Mouse (Mus musculus): ENCODE measurements at regions not wholly inside any gene's neighbourhood (a gene's known extent, or its start where the extent isn't known, plus 50 kb on each side); places are given as distances from the start of the nearest gene placed in this dataset.

- ATAC-seq (ENCODE audit: low TSS enrichment), result no peak
Observed at GRCm38 (mm10) chr9:74650036-74650435, 211.7 kb upstream of the Onecut1 start.

- no peak for ATAC-seq (ENCODE audit: low TSS enrichment)
Observed at GRCm38 (mm10) chr9:74655956-74656355, 205.8 kb upstream of the Onecut1 start.

GRCm38 (mm10) chr9:74656392-74656791 lies 205.3 kb upstream of the Onecut1 start:
- ATAC-seq (ENCODE audit: low TSS enrichment), result no peak

GRCm38 (mm10) chr9:74671356-74671952 lies 190.3 kb upstream of the Onecut1 start:
- ATAC-seq (ENCODE audit: low TSS enrichment), result no peak

- no peak for ATAC-seq (ENCODE audit: low TSS enrichment)
Observed at GRCm38 (mm10) chr9:74672261-74672660, 189.5 kb upstream of the Onecut1 start.

GRCm38 (mm10) chr9:74698229-74698628 lies 163.5 kb upstream of the Onecut1 start:
- ATAC-seq (ENCODE audit: low TSS enrichment), result no peak

GRCm38 (mm10) chr9:74705698-74706097 lies 156.0 kb upstream of the Onecut1 start:
- no peak for ATAC-seq (ENCODE audit: low TSS enrichment)

GRCm38 (mm10) chr9:74707608-74708007 lies 154.1 kb upstream of the Onecut1 start:
- no peak for ATAC-seq (ENCODE audit: low TSS enrichment)

- ATAC-seq (ENCODE audit: low TSS enrichment), result no peak
Observed at GRCm38 (mm10) chr9:74711698-74712097, 150.0 kb upstream of the Onecut1 start.

- ATAC-seq (ENCODE audit: low TSS enrichment), result no peak
Observed at GRCm38 (mm10) chr9:74732451-74732850, 129.3 kb upstream of the Onecut1 start.

- ATAC-seq (ENCODE audit: low TSS enrichment), result no peak
Observed at GRCm38 (mm10) chr9:74741949-74742348, 119.8 kb upstream of the Onecut1 start.

- ATAC-seq (ENCODE audit: low TSS enrichment), result no peak
Observed at GRCm38 (mm10) chr9:74747886-74748285, 113.8 kb upstream of the Onecut1 start.

- no peak for ATAC-seq (ENCODE audit: low TSS enrichment)
Observed at GRCm38 (mm10) chr9:74758025-74758424, 103.7 kb upstream of the Onecut1 start.

- no peak for ATAC-seq (ENCODE audit: low TSS enrichment)
Observed at GRCm38 (mm10) chr9:74758876-74759275, 102.8 kb upstream of the Onecut1 start.

- ATAC-seq (ENCODE audit: low TSS enrichment), result no peak
Observed at GRCm38 (mm10) chr9:74780419-74780818, 81.3 kb upstream of the Onecut1 start.

- no peak for ATAC-seq (ENCODE audit: low TSS enrichment)
Observed at GRCm38 (mm10) chr9:74793394-74793793, 68.3 kb upstream of the Onecut1 start.

- ATAC-seq (ENCODE audit: low TSS enrichment), result no peak
Observed at GRCm38 (mm10) chr9:74795994-74796393, 65.7 kb upstream of the Onecut1 start.

- no peak for ATAC-seq (ENCODE audit: low TSS enrichment)
Observed at GRCm38 (mm10) chr9:74797272-74797844, 64.4 kb upstream of the Onecut1 start.

GRCm38 (mm10) chr9:74801091-74801490 lies 60.6 kb upstream of the Onecut1 start:
- ATAC-seq (ENCODE audit: low TSS enrichment), result no peak

GRCm38 (mm10) chr9:74811437-74811836 lies 50.3 kb upstream of the Onecut1 start:
- ATAC-seq (ENCODE audit: low TSS enrichment), result no peak

Data from frontal cortex, adult (tissue).